20 mouse cellular contexts compared by ENCODE assay signal in the genomic region with DNA sequence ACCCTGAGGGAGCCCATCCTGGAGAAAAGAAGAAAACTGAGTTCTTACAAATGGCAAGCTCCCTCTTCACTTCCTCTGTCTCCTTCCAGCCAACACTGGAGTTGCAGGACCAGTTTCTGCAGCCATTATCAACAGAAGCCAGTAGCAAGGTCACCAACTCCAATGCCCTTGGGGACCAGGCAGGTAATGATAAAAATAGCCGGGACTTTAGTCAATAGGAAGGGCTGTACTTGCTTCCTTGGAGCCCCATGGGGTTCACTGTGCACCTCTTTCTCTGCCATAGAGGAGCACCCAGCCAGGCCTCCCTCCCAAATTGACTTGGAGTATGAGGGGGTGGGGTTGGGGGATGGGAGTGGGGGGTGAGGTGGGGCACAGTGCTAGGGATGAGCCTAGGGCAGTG.
A peak's percentile ranks its signal among the peaks of the same experiment; 100 is the strongest.
DNase-seq lines count a peak whose midpoint lies in the region; ATAC-seq and TF ChIP-seq lines count a peak whose summit lies in the region.
"Had no signal": no experiment of that assay in that cellular context is flagged by ENCODE, and none has a peak within 500 bp of the region (broad histone marks: within the 10 kb centered on the region; RNA-seq: fewer than 3 reads in every experiment).

No protein-coding gene starts in this region.

- TF ChIP-seq CTCF in midbrain, postnatal 0 days (IDR thresholded peaks at IDR 0.05): no peak
- TF ChIP-seq CTCF in kidney, postnatal 0 days (IDR thresholded peaks at IDR 0.05; ENCODE audit: low read depth): no peak

- WGBS in hindbrain, embryonic 15.5 days: 71% methylated on average over 1 of the region's 1 CpGs
- WGBS in hindbrain, embryonic 12.5 days: 73% methylated on average over 1 of the region's 1 CpGs
- WGBS in midbrain, embryonic 10.5 days: 92% methylated on average over 1 of the region's 1 CpGs
- 65% methylated on average over 1 of the region's 1 CpGs for WGBS in midbrain, postnatal 0 days
- WGBS in kidney, postnatal 0 days: 50% methylated on average over 1 of the region's 1 CpGs
- WGBS in stomach, embryonic 16.5 days: 55% methylated on average over 1 of the region's 1 CpGs

- no peak overlapping the region for H3K4me3 ChIP-seq in hindbrain, embryonic 15.5 days
- no peak overlapping the region for H3K4me3 ChIP-seq in hindbrain, embryonic 12.5 days
- no peak overlapping the region for H3K4me3 ChIP-seq in midbrain, embryonic 10.5 days
- no peak overlapping the region for H3K4me3 ChIP-seq in midbrain, postnatal 0 days (ENCODE audit: low read depth, low read length)
- H3K4me3 ChIP-seq in kidney, postnatal 0 days (replicated peaks; ENCODE audit: low read depth, low read length): no peak overlapping the region
- no peak overlapping the region for H3K4me3 ChIP-seq in stomach, embryonic 16.5 days (replicated peaks; ENCODE audit: low read length)
- H3K4me3 ChIP-seq: heart, adult 2 months; limb, embryonic 15.5 days; liver, embryonic 15.5 days had no signal

- no peak overlapping the region; the same call in 1 of the 2 replicates for H3K4me2 ChIP-seq in hindbrain, embryonic 15.5 days
- no peak overlapping the region for H3K4me2 ChIP-seq in hindbrain, embryonic 12.5 days (replicated peaks)
- H3K4me2 ChIP-seq in midbrain, postnatal 0 days (ENCODE audit: low read depth, low read length, poor library complexity, severe bottlenecking): no peak overlapping the region
- peak overlapping the region; percentile 25; the same call in 1 of the 2 replicates for H3K4me2 ChIP-seq in kidney, postnatal 0 days (ENCODE audit: low read length)
- H3K4me2 ChIP-seq in stomach, embryonic 16.5 days (ENCODE audit: low read depth, low read length): no peak overlapping the region
- H3K4me2 ChIP-seq: limb, embryonic 15.5 days; liver, embryonic 15.5 days had no signal

- no peaks in the 10 kb centered on the region for H3K27me3 ChIP-seq in hindbrain, embryonic 15.5 days
- 0 out of 2 replicates have a peak, but pooled peaks cover 2% of the 10 kb centered on the region for H3K27me3 ChIP-seq in hindbrain, embryonic 12.5 days
- H3K27me3 ChIP-seq in midbrain, embryonic 10.5 days (ENCODE audit: low read depth, poor library complexity, severe bottlenecking): no peaks in the 10 kb centered on the region
- H3K27me3 ChIP-seq in midbrain, postnatal 0 days (ENCODE audit: insufficient read depth, low read length): no peaks in the 10 kb centered on the region
- no peaks in the 10 kb centered on the region for H3K27me3 ChIP-seq in kidney, postnatal 0 days (ENCODE audit: insufficient read depth, low read length)
- H3K27me3 ChIP-seq in stomach, embryonic 16.5 days (ENCODE audit: control insufficient read depth, insufficient read depth, low read length): no peaks in the 10 kb centered on the region
- H3K27me3 ChIP-seq: limb, embryonic 15.5 days had no signal

- peaks cover 11% of the 10 kb centered on the region; the same call in 1 of the 2 replicates for H3K4me1 ChIP-seq in hindbrain, embryonic 15.5 days (replicated peaks)
- peaks cover 4% of the 10 kb centered on the region; the same call in 1 of the 2 replicates for H3K4me1 ChIP-seq in hindbrain, embryonic 12.5 days
- H3K4me1 ChIP-seq in midbrain, embryonic 10.5 days: peaks cover 17% of the 10 kb centered on the region
- H3K4me1 ChIP-seq in midbrain, postnatal 0 days (ENCODE audit: insufficient read depth, low read length): no peaks in the 10 kb centered on the region
- 0 out of 2 replicates have a peak, but pooled peaks cover 9% of the 10 kb centered on the region for H3K4me1 ChIP-seq in kidney, postnatal 0 days (replicated peaks; ENCODE audit: insufficient read depth, low read length)
- H3K4me1 ChIP-seq in stomach, embryonic 16.5 days (ENCODE audit: control insufficient read depth, insufficient read depth, low read length): no peaks in the 10 kb centered on the region

- no peak for DNase-seq in midbrain, embryonic 10.5 days (ENCODE audit: low spot score)
- DNase-seq in midbrain, postnatal 0 days (ENCODE audit: low spot score): no peak
- DNase-seq in kidney, postnatal 0 days (ENCODE audit: low spot score): no peak
- no peak for DNase-seq in left cerebral cortex, adult 9 months (ENCODE audit: low spot score in 2 of 2)
- DNase-seq in adrenal gland, postnatal 14 days: no peak
- DNase-seq: B cell, adult 2 months; cerebellum, adult 18-20 months; cerebellum, postnatal 36 days; gastrocnemius, postnatal 14 days; heart, adult 2 months; heart, postnatal 10 days; layer of hippocampus, postnatal 36 days; thymus, postnatal 25 days had no signal

- no peak overlapping the region for H3K27ac ChIP-seq in hindbrain, embryonic 15.5 days (replicated peaks)
- no peak overlapping the region for H3K27ac ChIP-seq in hindbrain, embryonic 12.5 days
- H3K27ac ChIP-seq in midbrain, embryonic 10.5 days (replicated peaks): 0 out of 2 replicates have a peak overlapping the region, but pooled peaks have one; percentile 42
- no peak overlapping the region for H3K27ac ChIP-seq in midbrain, postnatal 0 days (ENCODE audit: low read depth, low read length)
- H3K27ac ChIP-seq in kidney, postnatal 0 days: peak overlapping the region; percentile 38; the same call in 1 of the 2 replicates
- H3K27ac ChIP-seq in stomach, embryonic 16.5 days (ENCODE audit: low read length): no peak overlapping the region
- H3K27ac ChIP-seq: heart, adult 2 months; limb, embryonic 15.5 days; liver, embryonic 15.5 days; macrophage had no signal

- no peaks in the 10 kb centered on the region for H3K36me3 ChIP-seq in hindbrain, embryonic 15.5 days
- H3K36me3 ChIP-seq in hindbrain, embryonic 12.5 days: no peaks in the 10 kb centered on the region
- no peaks in the 10 kb centered on the region for H3K36me3 ChIP-seq in midbrain, embryonic 10.5 days
- no peaks in the 10 kb centered on the region for H3K36me3 ChIP-seq in midbrain, postnatal 0 days (ENCODE audit: insufficient read depth, low read length)
- H3K36me3 ChIP-seq in kidney, postnatal 0 days (ENCODE audit: insufficient read depth, low read length): no peaks in the 10 kb centered on the region
- H3K36me3 ChIP-seq in stomach, embryonic 16.5 days (ENCODE audit: control insufficient read depth, insufficient read depth, low read length): no peaks in the 10 kb centered on the region
- H3K36me3 ChIP-seq: limb, embryonic 15.5 days; liver, embryonic 15.5 days had no signal

- H3K9me3 ChIP-seq in hindbrain, embryonic 15.5 days: no peaks in the 10 kb centered on the region
- H3K9me3 ChIP-seq in hindbrain, embryonic 12.5 days (replicated peaks): no peaks in the 10 kb centered on the region
- no peaks in the 10 kb centered on the region for H3K9me3 ChIP-seq in midbrain, embryonic 10.5 days (replicated peaks)
- no peaks in the 10 kb centered on the region for H3K9me3 ChIP-seq in midbrain, postnatal 0 days (ENCODE audit: low read length)
- no peaks in the 10 kb centered on the region for H3K9me3 ChIP-seq in kidney, postnatal 0 days (replicated peaks; ENCODE audit: low read length)
- H3K9me3 ChIP-seq in stomach, embryonic 16.5 days (replicated peaks; ENCODE audit: control insufficient read depth, low read length): no peaks in the 10 kb centered on the region
- H3K9me3 ChIP-seq: limb, embryonic 15.5 days; liver, embryonic 15.5 days had no signal

- peak; percentile 6; the same call in 1 of the 2 replicates for ATAC-seq in hindbrain, embryonic 15.5 days (ENCODE audit: low FRiP score, low read depth)
- ATAC-seq in hindbrain, embryonic 12.5 days (ENCODE audit: low FRiP score): no peak
- no peak for ATAC-seq in midbrain, postnatal 0 days (ENCODE audit: low FRiP score)
- ATAC-seq in kidney, postnatal 0 days (replicated peaks; ENCODE audit: low FRiP score, low read depth): no peak
- ATAC-seq in stomach, embryonic 16.5 days (ENCODE audit: insufficient read depth, low FRiP score): peak; percentile 61; the same call in 1 of the 2 replicates

- no peak overlapping the region for H3K9ac ChIP-seq in hindbrain, embryonic 15.5 days
- no peak overlapping the region for H3K9ac ChIP-seq in hindbrain, embryonic 12.5 days
- H3K9ac ChIP-seq in midbrain, postnatal 0 days (replicated peaks; ENCODE audit: low read length, poor library complexity, severe bottlenecking): no peak overlapping the region
- H3K9ac ChIP-seq in kidney, postnatal 0 days (ENCODE audit: low read depth, low read length): no peak overlapping the region
- H3K9ac ChIP-seq in stomach, embryonic 16.5 days (ENCODE audit: low read length): no peak overlapping the region
- H3K9ac ChIP-seq: hindbrain, embryonic 14.5 days; limb, embryonic 15.5 days; liver, embryonic 15.5 days had no signal

Comparison
In these comparisons a context has a peak if more than half of its experiments do, and no peak if none do; other contexts are left out.
1. ATAC-seq: peak in hindbrain, embryonic 15.5 days (single experiment) and stomach, embryonic 16.5 days (single experiment); none in hindbrain, embryonic 12.5 days (single experiment), midbrain, postnatal 0 days (single experiment) and kidney, postnatal 0 days (single experiment).
2. H3K27ac ChIP-seq: peak in midbrain, embryonic 10.5 days (single experiment) and kidney, postnatal 0 days (single experiment); none in hindbrain, embryonic 15.5 days (single experiment), hindbrain, embryonic 12.5 days (single experiment), midbrain, postnatal 0 days (single experiment) and stomach, embryonic 16.5 days (single experiment).